Mouse (Mus musculus) layer of hippocampus, adult 18-20 months (tissue): ENCODE measurements at regions not wholly inside any gene's neighbourhood (a gene's known extent, or its start where the extent isn't known, plus 50 kb on each side); places are given as distances from the start of the nearest gene placed in this dataset.

Experiments used
- DNase-seq, 2 experiments: peaks; one replicate each; pipeline ENCODE4 v3.0.0; 2022; ENCODE audit warnings: low spot score in 2 of 2

- DNase-seq = no peak
These were observed 73.1 kb downstream of the Rps15a start for GRCm38 (mm10) chr7:118042914-118043313.

GRCm38 (mm10) chr7:118039862-118040261, 76.1 kb downstream of the Rps15a start:
- peak; percentile 13 to 25 for DNase-seq

- DNase-seq = no peak
These were observed 78.9 kb downstream of the Rps15a start for GRCm38 (mm10) chr7:118037062-118037461.

- no peak for DNase-seq
These were observed 89.9 kb downstream of the Rps15a start for GRCm38 (mm10) chr7:118026106-118026526.

GRCm38 (mm10) chr7:118004620-118005019, 111.4 kb downstream of the Rps15a start:
- no peak for DNase-seq

GRCm38 (mm10) chr7:118001881-118002280, 114.1 kb downstream of the Rps15a start:
- DNase-seq = no peak

- no peak for DNase-seq
These were observed 114.9 kb downstream of the Rps15a start for GRCm38 (mm10) chr7:118001121-118001520.

GRCm38 (mm10) chr7:117982177-117982576, 133.8 kb downstream of the Rps15a start:
- DNase-seq = no peak

- DNase-seq = no peak
These were observed 144.8 kb downstream of the Rps15a start for GRCm38 (mm10) chr7:117971176-117971575.

GRCm38 (mm10) chr7:117943435-117943834, 172.6 kb downstream of the Rps15a start:
- no peak for DNase-seq

GRCm38 (mm10) chr7:117939618-117940017, 176.4 kb downstream of the Rps15a start:
- DNase-seq = no peak

GRCm38 (mm10) chr7:117934908-117935307, 181.1 kb downstream of the Rps15a start:
- DNase-seq = peak; percentile 13 to 42

GRCm38 (mm10) chr7:117931234-117931895, 184.6 kb downstream of the Rps15a start:
- DNase-seq = no peak

- DNase-seq = no peak
These were observed 185.6 kb downstream of the Rps15a start for GRCm38 (mm10) chr7:117930392-117930791.

- no peak for DNase-seq
These were observed 189.6 kb downstream of the Rps15a start for GRCm38 (mm10) chr7:117926396-117926795.

- DNase-seq = peak; percentile 18 to 42
These were observed 193.7 kb downstream of the Rps15a start for GRCm38 (mm10) chr7:117922270-117922669.

GRCm38 (mm10) chr7:117918206-117918995, 197.6 kb downstream of the Rps15a start:
- peak; percentile 50 to 72 for DNase-seq

- DNase-seq = no peak
These were observed 199.1 kb downstream of the Rps15a start for GRCm38 (mm10) chr7:117916915-117917314.

- no peak for DNase-seq
These were observed 203.5 kb downstream of the Rps15a start for GRCm38 (mm10) chr7:117912453-117912852.

GRCm38 (mm10) chr7:117911062-117911461, 204.9 kb downstream of the Rps15a start:
- DNase-seq = no peak

- no peak for DNase-seq
These were observed 219.5 kb downstream of the Rps15a start for GRCm38 (mm10) chr7:117896528-117896927.

GRCm38 (mm10) chr7:117887288-117887687, 228.7 kb downstream of the Rps15a start:
- DNase-seq = peak in 1 of 2 experiments; percentile 32

- DNase-seq = peak; percentile 80 to 90
These were observed 233.2 kb downstream of the Rps15a start for GRCm38 (mm10) chr7:117882803-117883202.
